Mouse (Mus musculus): ENCODE results near the gene Cth. TPM values are rescaled to one million over a fixed set of nuclear protein-coding genes. Genes with fewer than 3 reads are reported as not detected.

Gene Cth
- total RNA-seq, 2 experiments from 2014 or later, result 16.8 to 49.5 TPM

Other genes starting within 250 kb of the Cth start
- gene Ankrd13c, start 22.2 kb upstream of the Cth start, total RNA-seq (2021), result 10 to 100 TPM; 85.8 to 98.9 TPM
- 100 to 1,000 TPM; 117 to 147 TPM for gene Srsf11, start 111.6 kb upstream of the Cth start, total RNA-seq (2021)
- gene Lrrc40, start 111.6 kb upstream of the Cth start, total RNA-seq (2021), result 10 to 100 TPM; 30.4 to 37.4 TPM

All from adrenal gland, postnatal 36 days (tissue).